Mouse (Mus musculus): ENCODE results near the gene D16Ertd472e. TPM values are rescaled to one million over a fixed set of nuclear protein-coding genes. Genes with fewer than 3 reads are reported as not detected.

D16Ertd472e gene
- polyA plus RNA-seq, 1 experiment = 5.2 TPM

GRCm38 (mm10) chr16:78534468-78534867 is 42.0 kb downstream of the D16Ertd472e start:
- H3ac ChIP-seq (ENCODE audit: control insufficient read depth, insufficient read length, low read depth) = no peak overlapping the region
- H3K36me3 ChIP-seq (ENCODE audit: control insufficient read depth, insufficient read depth) = no peaks in the 10 kb centered on the region
- H3K79me2 ChIP-seq (ENCODE audit: control insufficient read depth, insufficient read depth) = no peaks in the 10 kb centered on the region
- H3K4me3 ChIP-seq (ENCODE audit: insufficient read depth, poor library complexity, severe bottlenecking) = no peak overlapping the region
- no peaks in the 10 kb centered on the region for H3K27me3 ChIP-seq (ENCODE audit: control insufficient read depth, insufficient read depth, insufficient read length)
- no peaks in the 10 kb centered on the region for H3K79me3 ChIP-seq (ENCODE audit: low read depth)
- TF ChIP-seq USF1 (IDR thresholded peaks at IDR 0.05; ENCODE audit: low read depth) (no peak), MYOD1 (IDR thresholded peaks at IDR 0.05; ENCODE audit: control insufficient read depth, insufficient read length, low read depth) (no peak), MAX (IDR thresholded peaks at IDR 0.05) (no peak), MYOG (IDR thresholded peaks at IDR 0.05; ENCODE audit: control insufficient read depth, extremely low read depth, insufficient read length) (no peak), CTCF (IDR thresholded peaks at IDR 0.05; ENCODE audit: control insufficient read depth, insufficient read depth, insufficient read length) (no peak), CEBPB (IDR thresholded peaks at IDR 0.05; ENCODE audit: low read depth) (no peak), FOSL1 (IDR thresholded peaks at IDR 0.05; ENCODE audit: insufficient read depth, low read length, poor library complexity, severe bottlenecking) (no peak)

- Histone ChIP-seq H3ac (ENCODE audit: control insufficient read depth, insufficient read length, low read depth) (no peak overlapping the region), H3K27me3 (ENCODE audit: control insufficient read depth, insufficient read depth, insufficient read length) (no peaks in the 10 kb centered on the region), H3K79me3 (ENCODE audit: low read depth) (no peaks in the 10 kb centered on the region), H3K79me2 (ENCODE audit: control insufficient read depth, insufficient read depth) (no peaks in the 10 kb centered on the region), H3K4me3 (ENCODE audit: insufficient read depth, poor library complexity, severe bottlenecking) (no peak overlapping the region), H3K36me3 (ENCODE audit: control insufficient read depth, insufficient read depth) (no peaks in the 10 kb centered on the region)
- TF ChIP-seq CTCF (IDR thresholded peaks at IDR 0.05; ENCODE audit: control insufficient read depth, insufficient read depth, insufficient read length) (no peak), MYOD1 (IDR thresholded peaks at IDR 0.05; ENCODE audit: control insufficient read depth, insufficient read length, low read depth) (no peak), FOSL1 (IDR thresholded peaks at IDR 0.05; ENCODE audit: insufficient read depth, low read length, poor library complexity, severe bottlenecking) (peak; percentile 17), MAX (IDR thresholded peaks at IDR 0.05) (no peak)
These were observed 44.4 kb downstream of the D16Ertd472e start for GRCm38 (mm10) chr16:78531957-78532605.

- no peaks in the 10 kb centered on the region for H3K79me2 ChIP-seq (ENCODE audit: control insufficient read depth, insufficient read depth)
- H3ac ChIP-seq (ENCODE audit: control insufficient read depth, insufficient read length, low read depth) = no peak overlapping the region
- H3K79me3 ChIP-seq (ENCODE audit: low read depth) = no peaks in the 10 kb centered on the region
- no peak overlapping the region for H3K4me3 ChIP-seq (ENCODE audit: insufficient read depth, poor library complexity, severe bottlenecking)
- no peaks in the 10 kb centered on the region for H3K36me3 ChIP-seq (ENCODE audit: control insufficient read depth, insufficient read depth)
- TF ChIP-seq CEBPB (IDR thresholded peaks at IDR 0.05; ENCODE audit: low read depth) (no peak), MYOD1 (IDR thresholded peaks at IDR 0.05; ENCODE audit: control insufficient read depth, insufficient read length, low read depth) (no peak), MAX (IDR thresholded peaks at IDR 0.05) (no peak), MYOG (IDR thresholded peaks at IDR 0.05; ENCODE audit: control insufficient read depth, extremely low read depth, insufficient read length) (no peak), FOSL1 (IDR thresholded peaks at IDR 0.05; ENCODE audit: insufficient read depth, low read length, poor library complexity, severe bottlenecking) (no peak), USF1 (IDR thresholded peaks at IDR 0.05; ENCODE audit: low read depth) (no peak), CTCF (IDR thresholded peaks at IDR 0.05; ENCODE audit: control insufficient read depth, insufficient read depth, insufficient read length) (no peak)
- no peaks in the 10 kb centered on the region for H3K27me3 ChIP-seq (ENCODE audit: control insufficient read depth, insufficient read depth, insufficient read length)
These were observed 53.5 kb downstream of the D16Ertd472e start for GRCm38 (mm10) chr16:78522974-78523373.

- Histone ChIP-seq H3K36me3 (ENCODE audit: control insufficient read depth, insufficient read depth) (no peaks in the 10 kb centered on the region), H3K79me3 (ENCODE audit: low read depth) (no peaks in the 10 kb centered on the region), H3K27me3 (ENCODE audit: control insufficient read depth, insufficient read depth, insufficient read length) (no peaks in the 10 kb centered on the region), H3ac (ENCODE audit: control insufficient read depth, insufficient read length, low read depth) (no peak overlapping the region), H3K4me3 (ENCODE audit: insufficient read depth, poor library complexity, severe bottlenecking) (no peak overlapping the region), H3K79me2 (ENCODE audit: control insufficient read depth, insufficient read depth) (no peaks in the 10 kb centered on the region)
- TF ChIP-seq CEBPB (IDR thresholded peaks at IDR 0.05; ENCODE audit: low read depth) = no peak
- TF ChIP-seq USF1 (IDR thresholded peaks at IDR 0.05; ENCODE audit: low read depth) = no peak
- no peak for TF ChIP-seq MAX (IDR thresholded peaks at IDR 0.05)
- TF ChIP-seq MYOD1 (IDR thresholded peaks at IDR 0.05; ENCODE audit: control insufficient read depth, insufficient read length, low read depth) = no peak
- TF ChIP-seq FOSL1 (IDR thresholded peaks at IDR 0.05; ENCODE audit: insufficient read depth, low read length, poor library complexity, severe bottlenecking) = no peak
- no peak for TF ChIP-seq CTCF (IDR thresholded peaks at IDR 0.05; ENCODE audit: control insufficient read depth, insufficient read depth, insufficient read length)
- TF ChIP-seq MYOG (IDR thresholded peaks at IDR 0.05; ENCODE audit: control insufficient read depth, extremely low read depth, insufficient read length) = no peak
These were observed 57.8 kb downstream of the D16Ertd472e start for GRCm38 (mm10) chr16:78518697-78519096.

GRCm38 (mm10) chr16:78517171-78517570 is 59.3 kb downstream of the D16Ertd472e start:
- H3K4me3 ChIP-seq (ENCODE audit: insufficient read depth, poor library complexity, severe bottlenecking) = no peak overlapping the region
- TF ChIP-seq CTCF (IDR thresholded peaks at IDR 0.05; ENCODE audit: control insufficient read depth, insufficient read depth, insufficient read length) (no peak), CEBPB (IDR thresholded peaks at IDR 0.05; ENCODE audit: low read depth) (no peak), USF1 (IDR thresholded peaks at IDR 0.05; ENCODE audit: low read depth) (no peak), MAX (IDR thresholded peaks at IDR 0.05) (no peak), MYOD1 (IDR thresholded peaks at IDR 0.05; ENCODE audit: control insufficient read depth, insufficient read length, low read depth) (no peak), MYOG (IDR thresholded peaks at IDR 0.05; ENCODE audit: control insufficient read depth, extremely low read depth, insufficient read length) (no peak), FOSL1 (IDR thresholded peaks at IDR 0.05; ENCODE audit: insufficient read depth, low read length, poor library complexity, severe bottlenecking) (no peak)
- H3K79me3 ChIP-seq (ENCODE audit: low read depth) = no peaks in the 10 kb centered on the region
- H3K79me2 ChIP-seq (ENCODE audit: control insufficient read depth, insufficient read depth) = no peaks in the 10 kb centered on the region
- no peak overlapping the region for H3ac ChIP-seq (ENCODE audit: control insufficient read depth, insufficient read length, low read depth)
- H3K27me3 ChIP-seq (ENCODE audit: control insufficient read depth, insufficient read depth, insufficient read length) = no peaks in the 10 kb centered on the region
- no peaks in the 10 kb centered on the region for H3K36me3 ChIP-seq (ENCODE audit: control insufficient read depth, insufficient read depth)
